Mouse (Mus musculus) heart, adult 2 months (tissue): ENCODE results near the gene Bptf.
A peak's percentile ranks its signal among the peaks of the same experiment; 100 is the strongest.

Experiments
- CTCF ChIP-seq: fragments of 200-600 bp; IDR thresholded peaks from 2 replicates; pipeline ENCODE4 v1.8.1; 2022; ENCODE audit warnings: antibody characterized with exemption, mild to moderate bottlenecking, moderate library complexity
- POLR2A ChIP-seq: fragments of 200-500 bp; IDR thresholded peaks from 2 replicates; pipeline ENCODE4 v1.6.1; 2011; ENCODE audit warnings: mild to moderate bottlenecking, low read depth, low read length, control low read depth; ENCODE audit not compliant: insufficient read depth

- TF ChIP-seq CTCF (peak; percentile 68), POLR2A (no peak)
These were observed 27.1 kb upstream of the Bptf start for GRCm38 (mm10) chr11:107159034-107159433.
